In genomic region chr14:25695059-25695458, GRCm38 (mm10) we compare ENCODE assay signal across 7 mouse cellular contexts. TPM values are rescaled to one million over a fixed set of nuclear protein-coding genes. Genes with fewer than 3 reads are reported as not detected.
DNase-seq lines count a peak whose midpoint lies in the region; ATAC-seq and TF ChIP-seq lines count a peak whose summit lies in the region.

No protein-coding gene starts in this region.

- TF ChIP-seq POLR2A in thymus, adult 2 months (IDR thresholded peaks at IDR 0.05; ENCODE audit: control insufficient read depth, extremely low read depth, insufficient read depth, low read length, poor library complexity), result no peak

- no peak for ATAC-seq in forebrain, embryonic 11.5 days (replicated peaks; ENCODE audit: low FRiP score)
- no peak for ATAC-seq in limb, embryonic 15.5 days (ENCODE audit: insufficient number of reproducible peaks, low FRiP score, low TSS enrichment, low read depth)
- no peak for ATAC-seq in stomach, embryonic 14.5 days (ENCODE audit: insufficient number of reproducible peaks, insufficient read depth, low FRiP score, low read depth)

- H3K9ac ChIP-seq in forebrain, embryonic 11.5 days (ENCODE audit: low read length), result peak overlapping the region; percentile 79
- H3K9ac ChIP-seq in limb, embryonic 15.5 days, result no peak overlapping the region
- peak overlapping the region; percentile 72 for H3K9ac ChIP-seq in stomach, embryonic 14.5 days (replicated peaks; ENCODE audit: low read depth, low read length)

- peak; percentile 24 for DNase-seq in thymus, adult 2 months
- no peak for DNase-seq in thymus, postnatal 14 days
- no peak for DNase-seq in forebrain, embryonic 11.5 days (ENCODE audit: low spot score)
- no peak for DNase-seq in urinary bladder, postnatal 36 days (ENCODE audit: low spot score in 2 of 2)
- DNase-seq in testis, postnatal 10 days (ENCODE audit: low spot score), result no peak

- H3K9me3 ChIP-seq in forebrain, embryonic 11.5 days (ENCODE audit: control insufficient read depth, low read length), result no peaks in the 10 kb centered on the region
- H3K9me3 ChIP-seq in limb, embryonic 15.5 days, result no peaks in the 10 kb centered on the region
- no peaks in the 10 kb centered on the region for H3K9me3 ChIP-seq in stomach, embryonic 14.5 days (ENCODE audit: control insufficient read depth, low read depth, low read length)

- peaks cover 14% of the 10 kb centered on the region; the same call in 1 of the 2 replicates for H3K36me3 ChIP-seq in thymus, adult 2 months (ENCODE audit: control insufficient read depth, insufficient read depth, low read length)
- no peaks in the 10 kb centered on the region; the same call in 1 of the 2 replicates for H3K36me3 ChIP-seq in forebrain, embryonic 11.5 days (ENCODE audit: control insufficient read depth, insufficient read depth, low read length)
- H3K36me3 ChIP-seq in limb, embryonic 15.5 days, result peaks cover 40% of the 10 kb centered on the region
- H3K36me3 ChIP-seq in stomach, embryonic 14.5 days (ENCODE audit: control insufficient read depth, insufficient read depth, low read length), result peaks cover 29% of the 10 kb centered on the region

- H3K4me1 ChIP-seq in thymus, adult 2 months (replicated peaks; ENCODE audit: control insufficient read depth, insufficient read depth, low read length), result peaks cover 23% of the 10 kb centered on the region
- peaks cover 5% of the 10 kb centered on the region for H3K4me1 ChIP-seq in forebrain, embryonic 11.5 days (replicated peaks; ENCODE audit: control insufficient read depth, insufficient read depth, low read length)
- H3K4me1 ChIP-seq in limb, embryonic 15.5 days, result peaks cover 33% of the 10 kb centered on the region
- peaks cover 14% of the 10 kb centered on the region for H3K4me1 ChIP-seq in stomach, embryonic 14.5 days (ENCODE audit: control insufficient read depth, insufficient read depth, low read length)

- H3K27me3 ChIP-seq in thymus, adult 2 months (ENCODE audit: control insufficient read depth, insufficient read depth, low read length), result no peaks in the 10 kb centered on the region
- no peaks in the 10 kb centered on the region for H3K27me3 ChIP-seq in forebrain, embryonic 11.5 days (ENCODE audit: control insufficient read depth, insufficient read depth, low read length)
- no peaks in the 10 kb centered on the region for H3K27me3 ChIP-seq in limb, embryonic 15.5 days
- no peaks in the 10 kb centered on the region for H3K27me3 ChIP-seq in stomach, embryonic 14.5 days (ENCODE audit: control insufficient read depth, insufficient read depth, low read length)

- peak overlapping the region; percentile 67 for H3K4me3 ChIP-seq in thymus, adult 2 months (ENCODE audit: control insufficient read depth, insufficient read depth, low read length)
- peak overlapping the region; percentile 88 for H3K4me3 ChIP-seq in forebrain, embryonic 11.5 days (ENCODE audit: low read depth, low read length)
- peak overlapping the region; percentile 91 for H3K4me3 ChIP-seq in limb, embryonic 15.5 days
- peak overlapping the region; percentile 89 for H3K4me3 ChIP-seq in stomach, embryonic 14.5 days (ENCODE audit: low read depth, low read length)

- no peak for TF ChIP-seq CTCF in thymus, adult 2 months (IDR thresholded peaks at IDR 0.05; ENCODE audit: borderline replicate concordance, control insufficient read depth, extremely low read depth, insufficient read depth, low read length, poor library complexity)

- no peak overlapping the region; the same call in 1 of the 2 replicates for H3K27ac ChIP-seq in thymus, adult 2 months (ENCODE audit: control insufficient read depth, insufficient read depth, low read length)
- H3K27ac ChIP-seq in forebrain, embryonic 11.5 days (ENCODE audit: low read depth, low read length), result no peak overlapping the region
- no peak overlapping the region for H3K27ac ChIP-seq in limb, embryonic 15.5 days
- no peak overlapping the region for H3K27ac ChIP-seq in stomach, embryonic 14.5 days (ENCODE audit: low read length)

- peak overlapping the region; percentile 97 for H3K4me2 ChIP-seq in forebrain, embryonic 11.5 days (ENCODE audit: low read depth, low read length, severe bottlenecking)
- H3K4me2 ChIP-seq in limb, embryonic 15.5 days, result peak overlapping the region; percentile 90
- peak overlapping the region; percentile 98 for H3K4me2 ChIP-seq in stomach, embryonic 14.5 days (replicated peaks; ENCODE audit: low read depth, low read length)

- WGBS in thymus, adult 2 months, result 8% methylated on average over 6 of the region's 6 CpGs
- WGBS in forebrain, embryonic 11.5 days, result 75% methylated on average over 6 of the region's 6 CpGs
- WGBS in limb, embryonic 15.5 days, result 46% methylated on average over 6 of the region's 6 CpGs
- WGBS in stomach, embryonic 14.5 days, result 62% methylated on average over 6 of the region's 6 CpGs

RNA-seq across cellular contexts. Expression of gene Ppif, which starts 1.1 kb away (rescaled TPM):
- 105 and 108 TPM in 2 replicates for polyA plus RNA-seq in thymus, adult 2 months (2012; rRNA removed)
- polyA plus RNA-seq in forebrain, embryonic 11.5 days (2014; fragmentation: Nextera tagmentation; extraction: Ambion mirVana), result 34.8 and 38.4 TPM in 2 replicates
- 26.4 and 32.1 TPM in 2 replicates for polyA plus RNA-seq in limb, embryonic 15.5 days (2015; fragmentation: Nextera tagmentation; extraction: Ambion mirVana)
- polyA plus RNA-seq in stomach, embryonic 14.5 days (2014; fragmentation: Nextera tagmentation; extraction: Ambion mirVana), result 48.1 and 48.3 TPM in 2 replicates
